24 mouse cellular contexts compared by ENCODE assay signal in genomic region chr12:55484800-55485199, GRCm38 (mm10). TPM values are rescaled to one million over a fixed set of nuclear protein-coding genes. Genes with fewer than 3 reads are reported as not detected.
DNase-seq lines count a peak whose midpoint lies in the region; ATAC-seq and TF ChIP-seq lines count a peak whose summit lies in the region.
"Had no signal": no experiment of that assay in that cellular context is flagged by ENCODE, and none has a peak within 500 bp of the region (broad histone marks: within the 10 kb centered on the region; RNA-seq: fewer than 3 reads in every experiment).

No protein-coding gene starts in this region.

- peak overlapping the region; percentile 58; the same call in 1 of the 2 replicates for H3K27ac ChIP-seq in gastrocnemius, adult 2 months
- H3K27ac ChIP-seq in hindbrain, postnatal 0 days, result no peak overlapping the region
- H3K27ac ChIP-seq in hindbrain, embryonic 12.5 days, result no peak overlapping the region
- no peak overlapping the region for H3K27ac ChIP-seq in midbrain, postnatal 0 days (ENCODE audit: low read depth, low read length)
- no peak overlapping the region for H3K27ac ChIP-seq in midbrain, embryonic 13.5 days
- H3K27ac ChIP-seq: forebrain, embryonic 10.5 days; forebrain, embryonic 13.5 days; heart, embryonic 15.5 days; hindbrain, embryonic 10.5 days; hindbrain, embryonic 14.5 days had no signal

- no peak overlapping the region for H3K4me3 ChIP-seq in gastrocnemius, adult 2 months
- no peak overlapping the region for H3K4me3 ChIP-seq in hindbrain, postnatal 0 days (ENCODE audit: low read length)
- no peak overlapping the region for H3K4me3 ChIP-seq in hindbrain, embryonic 12.5 days
- no peak overlapping the region for H3K4me3 ChIP-seq in midbrain, postnatal 0 days (ENCODE audit: low read depth, low read length)
- H3K4me3 ChIP-seq in midbrain, embryonic 13.5 days (replicated peaks), result no peak overlapping the region
- H3K4me3 ChIP-seq: forebrain, embryonic 10.5 days; forebrain, embryonic 13.5 days; heart, embryonic 12.5 days; heart, embryonic 15.5 days; hindbrain, embryonic 10.5 days had no signal

- H3K9me3 ChIP-seq in hindbrain, postnatal 0 days (ENCODE audit: low read length), result no peaks in the 10 kb centered on the region
- no peaks in the 10 kb centered on the region for H3K9me3 ChIP-seq in hindbrain, embryonic 12.5 days (replicated peaks)
- no peaks in the 10 kb centered on the region for H3K9me3 ChIP-seq in midbrain, postnatal 0 days (ENCODE audit: low read length)
- no peaks in the 10 kb centered on the region for H3K9me3 ChIP-seq in midbrain, embryonic 13.5 days
- H3K9me3 ChIP-seq: forebrain, embryonic 10.5 days; forebrain, embryonic 13.5 days; heart, embryonic 12.5 days; heart, embryonic 15.5 days; hindbrain, embryonic 10.5 days had no signal

- WGBS in hindbrain, postnatal 0 days, result 68% methylated on average over 6 of the region's 6 CpGs
- 95% methylated on average over 6 of the region's 6 CpGs for WGBS in hindbrain, embryonic 12.5 days
- WGBS in midbrain, postnatal 0 days, result 78% methylated on average over 6 of the region's 6 CpGs
- WGBS in midbrain, embryonic 13.5 days, result 92% methylated on average over 6 of the region's 6 CpGs

- H3K27me3 ChIP-seq in hindbrain, postnatal 0 days (ENCODE audit: insufficient read depth, low read length), result no peaks in the 10 kb centered on the region
- no peaks in the 10 kb centered on the region for H3K27me3 ChIP-seq in hindbrain, embryonic 12.5 days
- no peaks in the 10 kb centered on the region for H3K27me3 ChIP-seq in midbrain, postnatal 0 days (ENCODE audit: insufficient read depth, low read length)
- H3K27me3 ChIP-seq in midbrain, embryonic 13.5 days, result no peaks in the 10 kb centered on the region
- H3K27me3 ChIP-seq: forebrain, embryonic 13.5 days; heart, embryonic 12.5 days; heart, embryonic 15.5 days had no signal

- no peak overlapping the region for H3K4me2 ChIP-seq in hindbrain, postnatal 0 days (ENCODE audit: low read depth, low read length)
- H3K4me2 ChIP-seq in hindbrain, embryonic 12.5 days (replicated peaks), result no peak overlapping the region
- H3K4me2 ChIP-seq in midbrain, postnatal 0 days (ENCODE audit: low read depth, low read length, poor library complexity, severe bottlenecking), result no peak overlapping the region
- H3K4me2 ChIP-seq in midbrain, embryonic 13.5 days (replicated peaks), result no peak overlapping the region
- H3K4me2 ChIP-seq: forebrain, embryonic 13.5 days; heart, embryonic 12.5 days; heart, embryonic 15.5 days; hindbrain, embryonic 14.5 days had no signal

- intact Hi-C loops in gastrocnemius, adult 2 months (cut with DNase I), result no loop called here

- peak; percentile 84 for ATAC-seq in hindbrain, postnatal 0 days
- ATAC-seq in hindbrain, embryonic 12.5 days (ENCODE audit: low FRiP score), result no peak
- ATAC-seq in midbrain, postnatal 0 days (ENCODE audit: low FRiP score), result no peak
- ATAC-seq in midbrain, embryonic 13.5 days, result no peak
- ATAC-seq: activated CD4-positive, CD25-positive, alpha-beta regulatory T cell, adult 4 months; forebrain, embryonic 13.5 days; intestine, postnatal 0 days had no signal

- H3K9ac ChIP-seq in hindbrain, postnatal 0 days (replicated peaks; ENCODE audit: low read length), result no peak overlapping the region
- H3K9ac ChIP-seq in hindbrain, embryonic 12.5 days, result no peak overlapping the region
- H3K9ac ChIP-seq in midbrain, postnatal 0 days (replicated peaks; ENCODE audit: low read length, poor library complexity, severe bottlenecking), result no peak overlapping the region
- H3K9ac ChIP-seq in midbrain, embryonic 13.5 days (replicated peaks), result no peak overlapping the region
- H3K9ac ChIP-seq: forebrain, embryonic 13.5 days; heart, embryonic 12.5 days; heart, embryonic 15.5 days; hindbrain, embryonic 14.5 days had no signal

- TF ChIP-seq CTCF in gastrocnemius, adult 2 months (IDR thresholded peaks at IDR 0.05), result no peak
- no peak for TF ChIP-seq CTCF in hindbrain, postnatal 0 days (IDR thresholded peaks at IDR 0.05; ENCODE audit: low read depth)
- TF ChIP-seq CTCF in midbrain, postnatal 0 days (IDR thresholded peaks at IDR 0.05), result no peak

- H3K4me1 ChIP-seq in hindbrain, postnatal 0 days (ENCODE audit: insufficient read depth, low read length), result 0 out of 2 replicates have a peak, but pooled peaks cover 3% of the 10 kb centered on the region
- no peaks in the 10 kb centered on the region; the same call in 1 of the 2 replicates for H3K4me1 ChIP-seq in hindbrain, embryonic 12.5 days
- H3K4me1 ChIP-seq in midbrain, postnatal 0 days (ENCODE audit: insufficient read depth, low read length), result no peaks in the 10 kb centered on the region
- no peaks in the 10 kb centered on the region for H3K4me1 ChIP-seq in midbrain, embryonic 13.5 days (replicated peaks)
- H3K4me1 ChIP-seq: forebrain, embryonic 13.5 days had no signal

- H3K36me3 ChIP-seq in hindbrain, postnatal 0 days (ENCODE audit: insufficient read depth, low read length), result no peaks in the 10 kb centered on the region; the same call in 1 of the 2 replicates
- peaks cover 19% of the 10 kb centered on the region; the same call in 1 of the 2 replicates for H3K36me3 ChIP-seq in hindbrain, embryonic 12.5 days
- H3K36me3 ChIP-seq in midbrain, postnatal 0 days (ENCODE audit: insufficient read depth, low read length), result peaks cover 12% of the 10 kb centered on the region
- H3K36me3 ChIP-seq in midbrain, embryonic 13.5 days, result peaks cover 36% of the 10 kb centered on the region

- DNase-seq in gastrocnemius, adult 2 months, result no peak
- no peak for DNase-seq in gastrocnemius, postnatal 4 days (ENCODE audit: low spot score in 2 of 2)
- DNase-seq in hindbrain, postnatal 0 days (ENCODE audit: low spot score), result peak; percentile 42
- DNase-seq in midbrain, postnatal 0 days (ENCODE audit: low spot score), result peak; percentile 48
- DNase-seq in Muller cell, postnatal 12 days (ENCODE audit: inconsistent ontology term), result no peak
- DNase-seq: adrenal gland, postnatal 10 days; adrenal gland, postnatal 36 days; B cell, adult 2 months; cerebellum, adult 18-20 months; cerebellum, adult 9-10 months; cerebellum, postnatal 14 days; gastrocnemius, postnatal 10 days; gastrocnemius, postnatal 36 days; heart, postnatal 14 days had no signal

RNA-seq across cellular contexts. Expression of gene Nfkbia, which starts 7.6 kb away (rescaled TPM):
- 10 to 100 TPM; 26.3 to 66.2 TPM for total RNA-seq in gastrocnemius, adult 2 months (2021)
- total RNA-seq in gastrocnemius, postnatal 4 days (2021), result 10 to 100 TPM; 37.1 to 46.5 TPM
- 52.4 and 79.0 TPM in 2 replicates for total RNA-seq in hindbrain, postnatal 0 days (2014; rRNA removed)
- 81.5 and 86.6 TPM in 2 replicates for polyA plus RNA-seq in hindbrain, postnatal 0 days (2015; fragmentation: Nextera tagmentation; extraction: Ambion mirVana)
- 42.8 and 49.1 TPM in 2 replicates for polyA plus RNA-seq in hindbrain, embryonic 12.5 days (2016; fragmentation: Nextera tagmentation; extraction: Ambion mirVana)
- total RNA-seq in midbrain, postnatal 0 days (2014; rRNA removed), result 40.8 and 51.4 TPM in 2 replicates
- polyA plus RNA-seq in midbrain, postnatal 0 days (2015; fragmentation: Nextera tagmentation; extraction: Ambion mirVana), result 74.6 and 77.3 TPM in 2 replicates
- 48.8 and 52.9 TPM in 2 replicates for polyA plus RNA-seq in midbrain, embryonic 13.5 days (2015; fragmentation: Nextera tagmentation; extraction: Ambion mirVana)

Comparison
In these comparisons a context has a peak if more than half of its experiments do, and no peak if none do; other contexts are left out.
1. DNase-seq: peak in hindbrain, postnatal 0 days (single experiment) and midbrain, postnatal 0 days (single experiment); none in gastrocnemius, adult 2 months (single experiment), gastrocnemius, postnatal 4 days (0 of 2) and Muller cell, postnatal 12 days (single experiment).